Mouse (Mus musculus) spleen, adult 2 months (tissue): Measurements from ENCODE around the gene Scgb1b2.

Experiments
- CTCF ChIP-seq: fragments of 200-500 bp; IDR thresholded peaks from 2 replicates; pipeline ENCODE4 v1.5.1; 2011; ENCODE audit warnings: mild to moderate bottlenecking, inconsistent platforms; ENCODE audit not compliant: insufficient read depth, insufficient read length, insufficient replicate concordance; ENCODE audit errors: extremely low read depth
- POLR2A ChIP-seq: fragments of 200-500 bp; IDR thresholded peaks from 2 replicates; pipeline ENCODE4 v1.6.1; 2011; ENCODE audit warnings: low read depth, low read length, inconsistent platforms

DNA sequence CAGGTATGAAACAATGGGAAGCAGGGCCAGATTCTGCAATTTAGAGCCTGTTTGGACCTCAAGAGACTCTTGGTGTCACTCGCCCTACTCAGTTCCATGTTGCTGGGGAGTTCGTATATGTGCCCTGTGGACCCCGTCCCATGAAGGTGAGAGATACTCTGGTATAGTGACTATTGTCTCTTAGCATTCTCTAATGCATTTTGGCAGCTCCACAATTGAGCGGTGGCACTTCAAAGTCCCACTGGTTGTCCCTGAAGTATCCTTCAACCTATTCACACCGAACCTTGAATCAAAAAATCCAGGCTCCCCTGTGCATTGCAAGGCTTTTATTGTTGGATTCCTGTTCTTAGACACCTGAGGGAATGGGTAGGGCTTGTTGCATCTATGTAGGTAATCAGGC, 1.4 kb downstream of the Scgb1b2 start, which contains the start of gene Scgb2b2:
- TF ChIP-seq CTCF (no peak), POLR2A (no peak)
